17 mouse cellular contexts compared by ENCODE assay signal in genomic region chr9:77502171-77502547, GRCm38 (mm10). TPM values are rescaled to one million over a fixed set of nuclear protein-coding genes. Genes with fewer than 3 reads are reported as not detected.
A peak's percentile ranks its signal among the peaks of the same experiment; 100 is the strongest.
DNase-seq lines count a peak whose midpoint lies in the region; ATAC-seq lines count a peak whose summit lies in the region.
"Had no signal": no experiment of that assay in that cellular context is flagged by ENCODE, and none has a peak within 500 bp of the region (broad histone marks: within the 10 kb centered on the region; RNA-seq: fewer than 3 reads in every experiment).

No protein-coding gene starts in this region.

- DNase-seq in midbrain, embryonic 11.5 days (ENCODE audit: low spot score, missing footprints), result no peak
- no peak for DNase-seq in forebrain, embryonic 14.5 days (ENCODE audit: low spot score)
- no peak for DNase-seq in right cerebral cortex, adult 18-20 months
- no peak for DNase-seq in cerebellum, adult 11-12 months
- DNase-seq: cerebellum, adult 8-10 months; right cerebral cortex, postnatal 25 days had no signal

- peak; percentile 77 for ATAC-seq in midbrain, embryonic 11.5 days (ENCODE audit: low FRiP score)
- ATAC-seq in midbrain, embryonic 16.5 days, result no peak
- peak; percentile 75 for ATAC-seq in forebrain, embryonic 14.5 days
- no peak for ATAC-seq in hindbrain, embryonic 13.5 days (ENCODE audit: low FRiP score)
- no peak for ATAC-seq in neural tube, embryonic 13.5 days (ENCODE audit: low read depth)
- ATAC-seq: intestine, postnatal 0 days; lung, postnatal 0 days had no signal

- H3K4me2 ChIP-seq in midbrain, embryonic 11.5 days, result peak overlapping the region; percentile 30; the same call in 1 of the 2 replicates
- no peak overlapping the region for H3K4me2 ChIP-seq in midbrain, embryonic 16.5 days (ENCODE audit: low read length)
- peak overlapping the region; percentile 18; the same call in 1 of the 2 replicates for H3K4me2 ChIP-seq in forebrain, embryonic 14.5 days (ENCODE audit: low read length)
- peak overlapping the region; percentile 31 for H3K4me2 ChIP-seq in hindbrain, embryonic 13.5 days
- peak overlapping the region; percentile 24; the same call in 1 of the 2 replicates for H3K4me2 ChIP-seq in neural tube, embryonic 13.5 days
- H3K4me2 ChIP-seq: kidney, embryonic 15.5 days; limb, embryonic 15.5 days; stomach, embryonic 15.5 days had no signal

- H3K9me3 ChIP-seq in midbrain, embryonic 11.5 days (ENCODE audit: control insufficient read depth, low read length), result no peaks in the 10 kb centered on the region
- H3K9me3 ChIP-seq in midbrain, embryonic 16.5 days (replicated peaks; ENCODE audit: control insufficient read depth, low read length, poor library complexity, severe bottlenecking), result no peaks in the 10 kb centered on the region
- no peaks in the 10 kb centered on the region for H3K9me3 ChIP-seq in forebrain, embryonic 14.5 days (replicated peaks; ENCODE audit: control insufficient read depth, low read length)
- no peaks in the 10 kb centered on the region for H3K9me3 ChIP-seq in hindbrain, embryonic 13.5 days
- H3K9me3 ChIP-seq in neural tube, embryonic 13.5 days, result no peaks in the 10 kb centered on the region
- H3K9me3 ChIP-seq: embryonic facial prominence, embryonic 10.5 days; heart, embryonic 10.5 days; hindbrain, embryonic 15.5 days; kidney, embryonic 15.5 days; limb, embryonic 15.5 days; stomach, embryonic 15.5 days had no signal

- 26% methylated on average over 6 of the region's 6 CpGs for WGBS in midbrain, embryonic 11.5 days
- WGBS in midbrain, embryonic 16.5 days, result 27% methylated on average over 6 of the region's 6 CpGs
- 6% methylated on average over 6 of the region's 6 CpGs for WGBS in forebrain, embryonic 14.5 days
- WGBS in hindbrain, embryonic 13.5 days, result 22% methylated on average over 6 of the region's 6 CpGs
- 37% methylated on average over 6 of the region's 6 CpGs for WGBS in neural tube, embryonic 13.5 days

- no peaks in the 10 kb centered on the region for H3K36me3 ChIP-seq in midbrain, embryonic 11.5 days (ENCODE audit: control insufficient read depth, insufficient read depth, low read length)
- H3K36me3 ChIP-seq in midbrain, embryonic 16.5 days (ENCODE audit: control insufficient read depth, insufficient read depth, low read length), result no peaks in the 10 kb centered on the region
- no peaks in the 10 kb centered on the region for H3K36me3 ChIP-seq in forebrain, embryonic 14.5 days (ENCODE audit: control insufficient read depth, insufficient read depth, low read length)
- no peaks in the 10 kb centered on the region for H3K36me3 ChIP-seq in hindbrain, embryonic 13.5 days
- no peaks in the 10 kb centered on the region for H3K36me3 ChIP-seq in neural tube, embryonic 13.5 days
- H3K36me3 ChIP-seq: embryonic facial prominence, embryonic 10.5 days; heart, embryonic 10.5 days; hindbrain, embryonic 15.5 days; kidney, embryonic 15.5 days; limb, embryonic 15.5 days; stomach, embryonic 15.5 days had no signal

- H3K27me3 ChIP-seq in midbrain, embryonic 11.5 days (ENCODE audit: control insufficient read depth, insufficient read depth, low read length), result peaks cover 9% of the 10 kb centered on the region; the same call in 1 of the 2 replicates
- no peaks in the 10 kb centered on the region; the same call in none of the 2 replicates for H3K27me3 ChIP-seq in midbrain, embryonic 16.5 days (ENCODE audit: control insufficient read depth, insufficient read depth, low read depth, low read length)
- no peaks in the 10 kb centered on the region for H3K27me3 ChIP-seq in forebrain, embryonic 14.5 days (replicated peaks; ENCODE audit: control insufficient read depth, insufficient read depth, low read length)
- H3K27me3 ChIP-seq in hindbrain, embryonic 13.5 days, result peaks cover 5% of the 10 kb centered on the region; the same call in 1 of the 2 replicates
- peaks cover 18% of the 10 kb centered on the region for H3K27me3 ChIP-seq in neural tube, embryonic 13.5 days
- H3K27me3 ChIP-seq: hindbrain, embryonic 15.5 days; kidney, embryonic 15.5 days; limb, embryonic 15.5 days; stomach, embryonic 15.5 days had no signal

- peaks cover 29% of the 10 kb centered on the region for H3K4me1 ChIP-seq in midbrain, embryonic 11.5 days (ENCODE audit: control insufficient read depth, insufficient read depth, low read length)
- H3K4me1 ChIP-seq in midbrain, embryonic 16.5 days (ENCODE audit: control insufficient read depth, insufficient read depth, low read length), result peaks cover 11% of the 10 kb centered on the region
- H3K4me1 ChIP-seq in forebrain, embryonic 14.5 days (ENCODE audit: control insufficient read depth, insufficient read depth, low read length), result peaks cover 44% of the 10 kb centered on the region
- H3K4me1 ChIP-seq in hindbrain, embryonic 13.5 days (replicated peaks), result peaks cover 18% of the 10 kb centered on the region
- peaks cover 28% of the 10 kb centered on the region for H3K4me1 ChIP-seq in neural tube, embryonic 13.5 days (replicated peaks)

- H3K27ac ChIP-seq in midbrain, embryonic 11.5 days (ENCODE audit: low read depth, low read length), result no peak overlapping the region
- H3K27ac ChIP-seq in midbrain, embryonic 16.5 days (ENCODE audit: low read length), result no peak overlapping the region
- no peak overlapping the region for H3K27ac ChIP-seq in forebrain, embryonic 14.5 days (ENCODE audit: low read depth, low read length)
- H3K27ac ChIP-seq in hindbrain, embryonic 13.5 days, result no peak overlapping the region
- H3K27ac ChIP-seq in neural tube, embryonic 13.5 days (replicated peaks), result no peak overlapping the region
- H3K27ac ChIP-seq: embryonic facial prominence, embryonic 10.5 days; kidney, embryonic 15.5 days; limb, embryonic 15.5 days; stomach, embryonic 15.5 days had no signal

- H3K4me3 ChIP-seq in midbrain, embryonic 11.5 days (ENCODE audit: low read depth, low read length), result no peak overlapping the region
- no peak overlapping the region for H3K4me3 ChIP-seq in midbrain, embryonic 16.5 days (ENCODE audit: low read depth, low read length)
- no peak overlapping the region for H3K4me3 ChIP-seq in forebrain, embryonic 14.5 days (ENCODE audit: low read depth, low read length)
- no peak overlapping the region for H3K4me3 ChIP-seq in hindbrain, embryonic 13.5 days
- H3K4me3 ChIP-seq in neural tube, embryonic 13.5 days, result no peak overlapping the region
- H3K4me3 ChIP-seq: embryonic facial prominence, embryonic 10.5 days; heart, embryonic 10.5 days; hindbrain, embryonic 15.5 days; kidney, embryonic 15.5 days; limb, embryonic 15.5 days; stomach, embryonic 15.5 days had no signal

- H3K9ac ChIP-seq in midbrain, embryonic 11.5 days (ENCODE audit: low read length), result no peak overlapping the region
- H3K9ac ChIP-seq in midbrain, embryonic 16.5 days (ENCODE audit: low read depth, low read length), result no peak overlapping the region
- H3K9ac ChIP-seq in forebrain, embryonic 14.5 days (ENCODE audit: low read length), result no peak overlapping the region
- no peak overlapping the region for H3K9ac ChIP-seq in hindbrain, embryonic 13.5 days
- no peak overlapping the region for H3K9ac ChIP-seq in neural tube, embryonic 13.5 days
- H3K9ac ChIP-seq: hindbrain, embryonic 15.5 days; kidney, embryonic 15.5 days; limb, embryonic 15.5 days; stomach, embryonic 15.5 days had no signal

RNA-seq across cellular contexts. Expression of gene Lrrc1, which starts 42.5 kb away (rescaled TPM):
- 5.0 and 6.6 TPM in 2 replicates for polyA plus RNA-seq in midbrain, embryonic 11.5 days (2014; fragmentation: Nextera tagmentation; extraction: Ambion mirVana)
- polyA plus RNA-seq in midbrain, embryonic 16.5 days (2015; fragmentation: Nextera tagmentation; extraction: Ambion mirVana), result 5.4 and 6.2 TPM in 2 replicates
- polyA plus RNA-seq in forebrain, embryonic 14.5 days (2014; fragmentation: Nextera tagmentation; extraction: Ambion mirVana), result 8.2 and 10.6 TPM in 2 replicates
- polyA plus RNA-seq in hindbrain, embryonic 13.5 days (2015; fragmentation: Nextera tagmentation; extraction: Ambion mirVana), result 4.9 and 5.6 TPM in 2 replicates
- polyA plus RNA-seq in neural tube, embryonic 13.5 days (2015; fragmentation: Nextera tagmentation; extraction: Ambion mirVana), result 6.0 and 6.1 TPM in 2 replicates

Comparison
In these comparisons a context has a peak if more than half of its experiments do, and no peak if none do; other contexts are left out.
1. ATAC-seq: peak in midbrain, embryonic 11.5 days (single experiment) and forebrain, embryonic 14.5 days (single experiment); none in midbrain, embryonic 16.5 days (single experiment), hindbrain, embryonic 13.5 days (single experiment) and neural tube, embryonic 13.5 days (single experiment).